Comparison of ENCODE assay signal across 8 mouse cellular contexts in genomic region chr2:152737306-152738221, GRCm38 (mm10). TPM values are rescaled to one million over a fixed set of nuclear protein-coding genes. Genes with fewer than 3 reads are reported as not detected.
DNase-seq lines count a peak whose midpoint lies in the region; ATAC-seq and TF ChIP-seq lines count a peak whose summit lies in the region.

No protein-coding gene starts in this region.

- WGBS in cerebellum, adult 2 months: 62% methylated on average over 10 of the region's 10 CpGs
- whole genome bisulfite sequencing in kidney, adult 2 months: 40% methylated on average over 10 of the region's 10 CpGs
- WGBS in midbrain, embryonic 11.5 days: 12% methylated on average over 10 of the region's 10 CpGs

- no peak for TF ChIP-seq CTCF in cerebellum, adult 2 months (IDR thresholded peaks at IDR 0.05; ENCODE audit: borderline replicate concordance, insufficient read depth, low read depth, low read length)
- no peak for TF ChIP-seq CTCF in kidney, adult 2 months (conservative IDR thresholded peaks at IDR 0.05; ENCODE audit: insufficient read depth, insufficient read length, low read depth, low read length)

- no peaks in the 10 kb centered on the region for H3K36me3 ChIP-seq in kidney, adult 2 months (ENCODE audit: control insufficient read depth, insufficient read depth, low read length)
- H3K36me3 ChIP-seq in midbrain, embryonic 11.5 days (ENCODE audit: control insufficient read depth, insufficient read depth, low read length): no peaks in the 10 kb centered on the region

- peak overlapping the region; percentile 76 for H3K4me3 ChIP-seq in cerebellum, adult 2 months (replicated peaks; ENCODE audit: insufficient read depth, low read depth, low read length)
- H3K4me3 ChIP-seq in kidney, adult 2 months (ENCODE audit: insufficient read depth, low read depth, low read length): peak overlapping the region; percentile 52
- peak overlapping the region; percentile 68 for H3K4me3 ChIP-seq in midbrain, embryonic 11.5 days (ENCODE audit: low read depth, low read length)

- no peaks in the 10 kb centered on the region for H3K9me3 ChIP-seq in midbrain, embryonic 11.5 days (ENCODE audit: control insufficient read depth, low read length)

- no peak for TF ChIP-seq POLR2A in cerebellum, adult 2 months (IDR thresholded peaks at IDR 0.05; ENCODE audit: borderline replicate concordance, insufficient read depth, low read length)
- no peak for TF ChIP-seq POLR2A in kidney, adult 2 months (IDR thresholded peaks at IDR 0.05; ENCODE audit: low read depth, low read length)

- peak overlapping the region; percentile 91 for H3K4me2 ChIP-seq in midbrain, embryonic 11.5 days

- H3K27ac ChIP-seq in cerebellum, adult 2 months (ENCODE audit: insufficient read depth, low read length): peak overlapping the region; percentile 57
- H3K27ac ChIP-seq in kidney, adult 2 months (ENCODE audit: insufficient read depth, low read depth, low read length): peak overlapping the region; percentile 53
- peak overlapping the region; percentile 69 for H3K27ac ChIP-seq in midbrain, embryonic 11.5 days (ENCODE audit: low read depth, low read length)

- peaks cover 16% of the 10 kb centered on the region; the same call in 1 of the 2 replicates for H3K4me1 ChIP-seq in cerebellum, adult 2 months (ENCODE audit: control insufficient read depth, insufficient read depth, low read length)
- H3K4me1 ChIP-seq in kidney, adult 2 months (ENCODE audit: control insufficient read depth, insufficient read depth, low read length): peaks cover 8% of the 10 kb centered on the region; the same call in 1 of the 2 replicates
- H3K4me1 ChIP-seq in midbrain, embryonic 11.5 days (ENCODE audit: control insufficient read depth, insufficient read depth, low read length): peaks cover 48% of the 10 kb centered on the region

- no peaks in the 10 kb centered on the region for H3K27me3 ChIP-seq in cerebellum, adult 2 months (ENCODE audit: control insufficient read depth, insufficient read depth, low read length)
- no peaks in the 10 kb centered on the region for H3K27me3 ChIP-seq in kidney, adult 2 months (replicated peaks; ENCODE audit: control insufficient read depth, insufficient read depth, low read length)
- no peaks in the 10 kb centered on the region for H3K27me3 ChIP-seq in midbrain, embryonic 11.5 days (ENCODE audit: control insufficient read depth, insufficient read depth, low read length)

- no peak for DNase-seq in cerebellum, adult 2 months
- DNase-seq in cerebellum, adult 11-12 months: no peak
- peak; percentile 21 for DNase-seq in R1 (ENCODE audit: low read depth, low spot score)
- peak; percentile 72 for DNase-seq in gonadal fat pad, adult 2 months (ENCODE audit: low read depth)
- peak; percentile 55 for DNase-seq in kidney, adult 2 months
- peak; percentile 90 for DNase-seq in midbrain, embryonic 11.5 days (ENCODE audit: low spot score, missing footprints)
- no peak for DNase-seq in right cerebral cortex, postnatal 14 days
- no peak for DNase-seq in thymus, postnatal 14 days

- peak overlapping the region; percentile 89 for H3K9ac ChIP-seq in midbrain, embryonic 11.5 days (ENCODE audit: low read length)

- no peak for ATAC-seq in midbrain, embryonic 11.5 days (ENCODE audit: low FRiP score)

RNA-seq across cellular contexts. Expression of gene Id1, which starts 1.5 kb away (rescaled TPM):
- 63.8 and 68.7 TPM in 2 replicates for polyA plus RNA-seq in cerebellum, adult 2 months (2012; rRNA removed)
- polyA plus RNA-seq in gonadal fat pad, adult 2 months (2012; rRNA removed): 78.7 and 137 TPM in 2 replicates
- polyA plus RNA-seq in kidney, adult 2 months (2012; rRNA removed): 156 and 235 TPM in 2 replicates
- 66.0 and 70.7 TPM in 2 replicates for polyA plus RNA-seq in midbrain, embryonic 11.5 days (2014; fragmentation: Nextera tagmentation; extraction: Ambion mirVana)

RNA-seq across cellular contexts. Expression of gene Cox4i2, which starts 16.4 kb away (rescaled TPM):
- 9.2 and 9.7 TPM in 2 replicates for polyA plus RNA-seq in cerebellum, adult 2 months (2012; rRNA removed)
- 3.8 and 6.0 TPM in 2 replicates for polyA plus RNA-seq in gonadal fat pad, adult 2 months (2012; rRNA removed)
- 2.9 and 3.1 TPM in 2 replicates for polyA plus RNA-seq in kidney, adult 2 months (2012; rRNA removed)
- 2.8 and 3.7 TPM in 2 replicates for polyA plus RNA-seq in midbrain, embryonic 11.5 days (2014; fragmentation: Nextera tagmentation; extraction: Ambion mirVana)

RNA-seq across cellular contexts. Expression of gene Mcts2, which starts 50.7 kb away (rescaled TPM):
- 19.2 and 19.9 TPM in 2 replicates for polyA plus RNA-seq in cerebellum, adult 2 months (2012; rRNA removed)
- 7.6 and 9.0 TPM in 2 replicates for polyA plus RNA-seq in gonadal fat pad, adult 2 months (2012; rRNA removed)
- 8.4 and 10.1 TPM in 2 replicates for polyA plus RNA-seq in kidney, adult 2 months (2012; rRNA removed)
- 43.4 and 48.6 TPM in 2 replicates for polyA plus RNA-seq in midbrain, embryonic 11.5 days (2014; fragmentation: Nextera tagmentation; extraction: Ambion mirVana)

Comparison
In these comparisons a context has a peak if more than half of its experiments do, and no peak if none do; other contexts are left out.
1. DNase-seq: peak in R1 (single experiment), gonadal fat pad, adult 2 months (single experiment), kidney, adult 2 months (single experiment) and midbrain, embryonic 11.5 days (single experiment); none in cerebellum, adult 2 months (0 of 2), cerebellum, adult 11-12 months (single experiment), right cerebral cortex, postnatal 14 days (single experiment) and thymus, postnatal 14 days (single experiment).
2. Peak in every context shown above with its lines, with median percentiles within 50 percentile points of each other: H3K27ac ChIP-seq and H3K4me3 ChIP-seq.